Mouse (Mus musculus) myocyte (in vitro differentiated cells): ENCODE data around the gene Ino80d.

Source experiments
- E2F4 ChIP-seq: IDR thresholded peaks from one replicate; pipeline ENCODE4 v1.6.1; 2011; ENCODE audit warnings: mild to moderate bottlenecking, control low read depth, moderate library complexity; ENCODE audit not compliant: insufficient read depth
- POLR2AphosphoS2 ChIP-seq: IDR thresholded peaks from one replicate; pipeline ENCODE4 v1.6.1; 2011; ENCODE audit warnings: low read depth, control low read depth; ENCODE audit not compliant: insufficient read length
- REST ChIP-seq: IDR thresholded peaks from one replicate; pipeline ENCODE4 v1.6.1; 2011; ENCODE audit warnings: mild to moderate bottlenecking, control low read depth, moderate library complexity; ENCODE audit not compliant: insufficient read depth, insufficient read length
- TCF12 ChIP-seq: IDR thresholded peaks from one replicate; pipeline ENCODE4 v1.6.1; 2011; ENCODE audit warnings: mild to moderate bottlenecking, control low read depth; ENCODE audit not compliant: poor library complexity, insufficient read depth, severe bottlenecking

DNA sequence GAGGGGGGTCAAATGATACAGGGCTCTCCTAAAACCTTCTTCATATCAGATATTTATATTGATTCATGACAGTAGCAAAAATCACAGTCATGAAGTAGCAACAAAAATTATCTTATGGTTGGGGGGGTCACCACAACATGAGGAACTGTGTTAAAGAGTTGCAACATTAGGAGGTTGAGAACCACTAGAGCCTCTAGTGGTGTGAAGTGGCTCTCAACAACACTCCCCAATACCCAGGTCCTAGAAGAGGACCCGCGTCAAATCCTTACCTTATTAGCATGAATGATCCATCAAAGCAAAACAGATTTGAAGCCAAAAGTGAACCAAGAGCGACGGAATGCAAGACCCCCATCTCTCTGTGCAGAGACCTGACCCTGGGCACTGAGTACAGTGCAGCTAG, 161.4 kb downstream of the Ino80d start:
- TF ChIP-seq REST (no peak), TCF12 (no peak), E2F4 (no peak), POLR2AphosphoS2 (no peak)
